Mouse (Mus musculus) ES-E14 (cell line): ENCODE results near the gene Rbm3.

Experiments used
- CHD2 ChIP-seq: IDR thresholded peaks from 2 replicates; pipeline ENCODE4 v1.6.1; 2014; ENCODE audit warnings: mild to moderate bottlenecking, low read depth, low read length, inconsistent platforms
- HCFC1 ChIP-seq: IDR thresholded peaks from 2 replicates; pipeline ENCODE4 v1.6.1; 2012; ENCODE audit warnings: low read length, inconsistent platforms, borderline replicate concordance; ENCODE audit not compliant: insufficient read depth
- ZC3H11A ChIP-seq: IDR thresholded peaks from 2 replicates; pipeline ENCODE4 v1.6.1; 2012; ENCODE audit warnings: low read depth, mild to moderate bottlenecking, inconsistent platforms, low read length, borderline replicate concordance
- ZNF384 ChIP-seq: IDR thresholded peaks from 2 replicates; pipeline ENCODE4 v1.6.1; 2012; ENCODE audit warnings: low read depth, low read length, inconsistent platforms

- TF ChIP-seq CHD2 = no peak
- TF ChIP-seq ZNF384 = no peak
- no peak for TF ChIP-seq ZC3H11A
- no peak for TF ChIP-seq HCFC1
These were observed 48.9 kb downstream of the Rbm3 start for GRCm38 (mm10) chrX:8096787-8097242.
